Mouse (Mus musculus) urinary bladder, postnatal 4 days (tissue): ENCODE measurements around the gene Atp8a2.
"Not testable (repeated sequence)": the region's sequence is repeated elsewhere in the genome, so short reads cannot be mapped to it uniquely, and the experiment has no call there.

Source experiments
- DNase-seq, 2 experiments: peaks; one replicate each; pipeline ENCODE4 v3.0.0; 2021 to 2022; ENCODE audit warnings: low spot score in 2 of 2

The Atp8a2 gene

DNA sequence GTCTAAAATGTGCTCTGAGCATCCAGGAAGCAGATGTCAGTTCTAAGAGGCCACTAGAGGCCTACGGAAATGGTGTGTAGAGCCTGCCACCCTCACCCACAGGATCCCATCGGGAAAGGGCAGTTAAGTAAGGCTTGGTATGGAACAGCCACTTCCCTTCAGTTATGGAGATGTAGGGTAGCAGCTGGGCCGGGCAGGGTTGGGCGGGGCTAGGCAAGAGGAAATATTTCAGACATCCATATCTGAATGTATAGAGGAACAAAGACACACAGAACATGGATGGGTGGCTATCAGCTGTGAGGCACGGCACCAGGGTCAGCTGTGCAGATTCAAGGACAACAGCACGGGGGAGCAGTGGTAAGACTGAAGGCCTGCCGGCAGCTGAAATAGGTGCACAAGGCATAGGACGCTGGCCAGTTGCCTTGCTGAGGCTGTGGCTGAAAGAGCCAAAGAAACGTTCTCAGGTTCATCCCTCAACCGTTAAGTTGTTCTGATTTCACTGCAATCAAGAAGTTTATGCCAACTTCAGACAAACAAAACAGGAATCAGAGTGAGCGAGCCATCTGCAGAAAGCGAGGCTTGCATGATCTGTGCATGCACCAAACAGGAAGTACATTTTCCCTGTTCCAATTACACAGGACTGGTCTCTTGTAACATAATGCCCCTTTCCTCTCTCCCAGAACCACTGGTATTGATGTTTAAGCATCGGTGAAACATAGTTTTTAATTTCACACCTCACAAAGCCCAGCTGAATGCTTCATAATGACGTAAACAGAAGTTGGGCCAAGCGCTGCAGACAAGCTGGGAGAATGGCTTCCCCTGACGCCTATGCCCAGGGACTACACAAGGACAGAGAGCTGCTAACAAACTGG lies 549.9 kb downstream of the Atp8a2 start:
- DNase-seq, result no peak

DNA sequence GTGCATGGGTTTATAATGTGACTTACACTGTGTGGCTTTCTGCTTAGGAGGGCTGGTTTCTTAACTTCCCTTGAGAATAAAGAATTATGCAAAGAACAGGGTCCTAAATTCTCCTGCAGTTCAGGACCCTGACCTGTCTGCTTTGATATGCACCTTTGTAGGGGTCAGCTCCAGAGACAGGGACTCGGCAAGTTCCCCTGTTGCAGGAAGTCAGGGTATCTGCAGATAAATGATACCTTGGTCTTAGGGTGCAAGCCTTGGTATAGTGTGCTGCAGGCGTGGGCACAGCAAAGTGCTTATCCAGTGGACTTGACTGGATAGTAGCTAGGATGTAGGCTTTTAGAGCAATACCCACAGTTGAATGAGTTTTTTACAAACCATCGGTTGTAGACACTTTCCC lies 552.1 kb downstream of the Atp8a2 start:
- DNase-seq, result no peak

GRCm38 (mm10) chr14:59644166-59644565 lies 552.8 kb downstream of the Atp8a2 start:
- DNase-seq, result no peak

DNA sequence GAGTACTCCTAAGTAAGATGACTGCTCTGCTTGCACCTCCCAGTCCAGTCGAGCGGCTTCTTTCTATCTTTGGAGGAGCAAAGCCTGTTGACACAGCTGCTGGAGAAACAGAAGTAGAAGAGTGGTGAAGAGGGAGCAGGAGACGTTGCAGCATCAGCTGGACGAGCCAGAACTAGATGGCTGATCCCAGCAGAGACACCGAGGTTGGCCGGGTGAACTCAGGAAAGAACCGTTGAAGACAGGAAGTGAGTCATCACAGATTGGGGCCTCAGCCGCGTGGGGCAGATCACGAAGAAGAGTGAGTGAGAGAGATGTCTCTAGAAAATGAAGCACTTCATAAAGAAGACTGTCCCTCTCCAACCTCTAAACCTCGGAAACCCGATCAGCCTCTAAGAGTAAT lies 553.4 kb downstream of the Atp8a2 start:
- DNase-seq, result no peak

DNA sequence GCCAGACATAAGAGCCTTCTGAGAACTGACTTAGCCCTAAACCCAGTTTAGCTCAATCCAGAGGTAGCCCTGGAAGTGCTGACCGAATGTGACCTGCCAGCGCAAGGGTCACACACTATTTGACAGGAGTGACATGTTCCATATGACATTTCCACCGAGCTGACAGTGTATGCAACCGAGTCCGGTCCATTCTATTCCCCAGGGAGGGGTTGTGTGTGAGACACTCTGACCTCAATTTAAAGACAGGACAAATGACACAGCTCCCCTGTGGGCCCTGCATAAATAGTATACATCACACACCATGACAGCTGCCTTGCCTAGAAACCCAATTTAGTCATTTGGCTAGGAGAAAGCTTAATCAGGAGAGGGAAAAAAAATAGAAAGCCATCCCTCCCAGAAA lies 555.1 kb downstream of the Atp8a2 start:
- no peak for DNase-seq

DNA sequence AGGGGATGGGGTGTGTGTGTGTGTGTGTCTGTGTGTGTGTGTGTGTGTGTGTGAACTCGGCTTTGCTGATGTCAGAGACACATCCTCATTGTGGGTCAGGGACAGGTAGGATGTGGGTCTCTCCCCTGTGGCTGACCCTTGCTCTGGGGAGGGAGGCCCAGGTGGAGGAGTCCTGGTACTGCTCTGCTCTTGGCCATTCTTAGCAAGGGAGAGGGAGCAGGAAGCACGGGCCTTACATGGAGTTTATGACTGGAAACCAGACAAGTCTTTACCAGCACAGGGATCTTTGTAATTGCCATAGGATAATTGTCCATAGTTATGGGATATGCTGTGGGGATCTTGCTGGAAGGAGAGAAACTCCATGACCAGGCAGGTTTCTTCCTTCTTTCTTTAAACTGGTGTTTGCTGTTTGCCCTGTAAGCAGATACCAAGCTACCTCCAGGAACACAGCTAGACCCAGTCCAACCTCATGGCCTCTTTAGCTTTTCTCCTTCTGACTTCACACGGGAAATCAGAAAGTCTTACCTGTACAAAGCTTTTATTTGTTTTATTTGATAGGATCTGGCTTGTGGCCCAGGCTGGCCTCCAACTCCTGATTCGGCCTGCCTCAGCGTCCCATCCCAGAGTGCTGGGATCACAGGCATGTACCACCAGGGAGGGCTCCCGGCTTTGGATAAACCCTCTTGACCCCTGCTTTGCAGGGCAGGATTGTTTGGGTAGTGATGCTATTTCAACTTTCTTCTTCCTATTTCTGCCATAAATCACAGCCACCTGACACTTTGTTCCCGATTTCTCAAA lies 557.9 kb downstream of the Atp8a2 start:
- no peak for DNase-seq

DNA sequence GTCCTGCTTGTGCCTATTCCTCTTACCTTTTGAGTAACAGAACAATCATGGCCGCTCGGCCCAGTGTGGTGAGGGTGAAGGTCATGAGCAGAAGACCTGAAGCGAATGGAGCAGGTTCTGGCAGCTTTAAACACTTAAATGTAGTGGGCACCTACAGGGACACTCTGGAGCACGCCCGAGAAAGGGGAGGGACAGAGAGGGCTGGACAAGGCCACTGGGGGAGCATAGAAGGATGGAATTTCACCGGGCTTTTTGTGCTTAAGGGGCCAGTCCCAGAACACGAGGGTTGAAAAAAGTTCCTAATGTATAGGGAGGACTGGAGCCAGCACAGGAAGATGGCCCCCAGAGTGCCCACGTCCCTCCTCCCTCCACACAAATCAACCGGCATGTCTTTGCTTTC lies 563.0 kb downstream of the Atp8a2 start:
- no peak for DNase-seq

DNA sequence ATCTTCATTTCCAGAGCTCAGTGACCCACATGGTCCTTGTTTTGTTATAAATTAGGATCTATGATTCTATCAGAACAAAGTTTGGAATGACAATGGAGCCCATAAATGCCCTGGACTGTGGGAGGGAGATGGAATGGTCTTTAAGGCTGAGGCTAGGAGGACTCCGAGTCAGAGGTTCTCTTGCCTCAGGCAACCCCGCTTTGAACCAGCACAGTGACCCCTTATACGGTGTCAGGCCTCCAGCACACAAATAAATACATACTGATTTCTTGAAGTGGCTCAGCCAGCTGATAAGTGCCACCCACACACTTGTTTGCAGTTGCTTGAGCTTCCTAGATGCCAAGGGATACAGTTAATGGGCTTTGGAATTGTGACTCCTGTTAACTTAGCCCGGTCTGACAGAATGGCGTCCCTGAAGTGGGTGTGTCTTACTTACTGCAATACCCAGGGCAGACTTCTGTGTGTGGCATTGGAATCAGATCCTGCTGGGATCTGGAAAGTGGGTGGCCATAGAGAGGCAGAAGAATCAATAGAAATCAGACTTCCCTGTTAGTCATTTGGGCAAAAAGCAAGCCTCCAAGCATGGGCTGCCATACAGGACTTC lies 563.6 kb downstream of the Atp8a2 start:
- no peak for DNase-seq

GRCm38 (mm10) chr14:59632067-59632466 lies 564.9 kb downstream of the Atp8a2 start:
- no peak for DNase-seq

DNA sequence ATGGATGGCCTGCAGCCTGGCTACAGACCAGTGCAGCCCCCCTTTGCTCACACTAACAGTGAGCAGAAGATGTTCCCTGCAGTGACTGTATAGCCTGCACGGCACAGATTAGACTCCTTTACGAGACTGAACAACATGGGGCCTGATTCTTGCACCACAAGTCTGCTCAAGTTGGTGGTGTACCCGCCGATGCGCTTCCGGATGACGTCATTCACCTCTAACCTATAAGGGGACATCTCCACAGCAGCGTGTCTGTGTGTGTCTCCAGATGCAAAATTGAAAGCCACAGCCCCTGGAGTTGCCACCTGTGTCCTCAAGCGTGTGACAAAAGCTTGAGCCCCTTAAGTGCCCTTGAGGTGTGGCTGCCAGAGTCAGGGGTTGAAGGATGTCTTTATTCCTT lies 566.9 kb downstream of the Atp8a2 start:
- DNase-seq, result no peak

DNA sequence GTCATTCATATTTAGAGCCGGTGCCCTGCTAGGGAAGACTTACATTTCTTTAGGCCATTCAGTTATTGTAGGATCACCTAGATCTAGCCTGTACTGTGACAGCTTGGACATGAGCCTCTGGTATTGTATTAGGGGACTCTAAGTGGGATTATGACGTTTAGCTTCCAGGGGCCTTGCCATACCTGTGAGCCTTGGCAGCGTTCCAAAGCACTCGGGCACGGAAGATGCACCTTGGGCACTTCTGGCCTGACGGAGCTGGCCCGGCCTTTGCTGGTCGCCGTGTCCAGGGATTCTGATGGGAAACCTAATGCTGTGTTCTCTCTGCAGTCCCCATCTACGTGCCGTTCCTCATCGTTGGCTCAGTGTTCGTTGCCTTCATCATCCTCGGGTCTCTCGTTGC lies 567.7 kb downstream of the Atp8a2 start:
- no peak for DNase-seq

- no peak for DNase-seq
Observed at GRCm38 (mm10) chr14:59627823-59628222, 569.2 kb downstream of the Atp8a2 start.

DNA sequence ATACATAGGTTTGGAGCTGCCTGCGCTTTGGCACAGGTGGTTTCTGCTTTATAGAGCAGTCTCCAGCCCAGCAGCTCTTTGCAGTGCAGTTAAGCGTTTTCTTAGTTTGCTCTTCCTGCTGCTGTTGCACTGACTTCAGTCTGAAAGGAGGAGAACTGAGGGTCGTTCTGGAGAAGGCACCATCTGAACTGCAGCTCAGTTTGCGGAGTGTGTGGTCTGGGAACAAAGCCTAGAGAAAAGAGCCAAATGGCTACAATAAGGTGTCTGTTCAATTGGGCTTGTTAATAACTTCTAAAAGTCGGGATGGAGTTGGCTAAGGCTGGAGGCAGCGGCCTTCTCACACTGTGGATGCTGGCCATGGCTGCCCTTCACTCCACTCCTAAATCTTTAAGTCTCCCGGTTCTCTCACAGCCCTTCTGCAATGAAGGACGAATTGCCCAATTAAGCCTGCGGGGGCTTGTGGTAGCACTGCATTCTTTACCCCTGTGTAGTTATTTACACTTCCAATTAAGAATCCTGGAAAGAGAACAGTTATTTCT lies 569.8 kb downstream of the Atp8a2 start:
- DNase-seq, result no peak

- DNase-seq, result no peak
Observed at GRCm38 (mm10) chr14:59626711-59627110, 570.3 kb downstream of the Atp8a2 start.

- no peak for DNase-seq
Observed at GRCm38 (mm10) chr14:59625806-59626364, 571.1 kb downstream of the Atp8a2 start.

- peak; percentile 79 to 80 for DNase-seq
Observed at GRCm38 (mm10) chr14:59625158-59625805, 571.7 kb downstream of the Atp8a2 start, which contains the start of gene Shisa2. TSS of gene Shisa2 (plus strand) at chr14:59625308.

DNA sequence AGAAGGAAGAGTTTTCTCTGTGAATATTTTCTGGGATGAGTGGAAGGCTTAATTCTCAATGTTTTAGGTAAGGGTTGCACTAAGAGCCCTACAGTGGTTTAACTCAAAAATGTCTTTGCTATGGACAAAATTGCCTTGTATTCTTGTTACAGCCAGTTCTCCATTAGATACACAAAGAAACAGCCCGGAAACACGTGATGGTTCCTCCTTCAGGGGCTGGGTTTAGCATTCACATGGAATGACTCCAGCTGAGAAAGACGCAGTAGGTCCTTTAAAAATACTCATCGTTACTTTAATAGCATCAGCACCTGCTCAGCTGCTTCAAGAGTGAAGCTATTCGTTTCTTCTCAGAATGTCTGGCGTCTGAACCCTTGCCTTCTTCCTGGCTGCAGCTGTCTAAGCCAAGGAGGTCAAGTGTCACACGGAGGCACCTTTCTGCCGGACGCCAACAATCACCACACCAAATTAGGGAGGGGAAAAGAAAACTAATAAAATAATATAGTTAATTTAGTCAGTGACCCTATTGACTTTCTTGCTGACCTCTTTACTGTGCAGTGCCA lies 572.6 kb downstream of the Atp8a2 start:
- DNase-seq, result no peak

GRCm38 (mm10) chr14:59616802-59617201 lies 580.2 kb downstream of the Atp8a2 start:
- no peak for DNase-seq

DNA sequence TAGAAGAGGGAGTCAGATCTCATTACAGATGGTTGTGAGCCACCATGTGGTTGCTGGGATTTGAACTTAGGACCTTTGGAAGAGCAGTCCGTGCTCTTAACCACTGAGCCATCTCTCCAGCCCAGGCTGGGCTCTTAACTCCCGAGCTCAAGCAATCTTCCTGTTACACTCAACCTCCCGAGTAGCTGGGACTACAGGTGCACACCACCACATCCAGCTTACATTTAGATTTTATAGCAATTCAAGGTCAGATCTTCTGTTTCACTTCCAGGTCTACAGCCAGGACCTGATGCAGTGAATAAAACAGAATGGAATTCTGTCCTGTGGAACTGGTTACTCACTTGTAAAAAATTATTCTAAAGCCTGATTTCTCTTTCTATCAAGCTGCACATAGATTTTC lies 582.8 kb downstream of the Atp8a2 start:
- not testable (repeated sequence) for DNase-seq

DNA sequence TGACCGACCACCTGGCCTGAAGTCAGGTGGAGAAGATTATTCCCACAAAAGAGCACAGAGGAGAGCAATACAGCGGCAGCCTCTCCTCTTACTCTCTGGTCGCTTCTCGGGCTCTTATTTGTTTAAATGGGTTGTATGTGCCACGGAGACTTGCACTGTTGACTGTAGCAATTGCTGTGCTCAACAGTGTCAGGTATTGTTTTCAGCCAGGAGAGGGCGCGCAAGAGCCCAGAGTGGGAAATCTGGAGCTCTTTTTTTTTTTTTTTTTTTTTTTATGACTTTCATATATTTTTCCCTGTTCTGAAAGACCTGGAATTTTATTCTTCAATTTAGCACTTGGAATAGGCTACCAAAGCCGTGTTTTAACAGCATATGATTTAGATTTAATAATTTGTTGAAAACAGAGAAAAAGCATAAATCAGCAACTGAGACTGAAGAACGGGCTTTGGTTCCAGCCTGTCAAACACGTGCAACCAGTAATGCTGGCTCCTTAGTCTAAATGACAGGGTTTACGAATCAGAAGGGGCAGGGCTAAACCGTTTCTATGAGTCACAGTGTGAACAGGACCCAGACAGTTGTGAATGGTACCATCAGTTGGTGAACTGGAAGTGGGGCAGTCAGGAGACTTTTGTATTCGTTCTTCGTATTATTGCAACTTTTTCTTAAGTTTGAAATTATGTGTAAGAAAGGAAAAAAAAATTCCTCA lies 583.9 kb downstream of the Atp8a2 start:
- DNase-seq, result peak in 1 of 2 experiments; percentile 72
